Mouse (Mus musculus) small intestine, adult 2 months (tissue): ENCODE measurements at regions not wholly inside any gene's neighbourhood (a gene's known extent, or its start where the extent isn't known, plus 50 kb on each side); places are given as distances from the start of the nearest gene placed in this dataset.
"Not testable (repeated sequence)": the region's sequence is repeated elsewhere in the genome, so short reads cannot be mapped to it uniquely, and the experiment has no call there.

Experiments used
- H3K27ac ChIP-seq: fragments of 200-500 bp; 2 replicates; pipeline ENCODE4 v1.5.1; 2012; ENCODE audit warnings: low read depth, low read length, control low read depth, inconsistent platforms; ENCODE audit not compliant: insufficient read depth
- H3K27me3 ChIP-seq: fragments of 200-500 bp; 2 replicates; pipeline ENCODE4 v1.6.1; 2012; ENCODE audit warnings: mild to moderate bottlenecking, moderate library complexity, low read length, inconsistent platforms; ENCODE audit not compliant: control insufficient read depth, insufficient read depth
- H3K36me3 ChIP-seq: fragments of 200-500 bp; 2 replicates; pipeline ENCODE4 v1.6.1; 2012; ENCODE audit warnings: mild to moderate bottlenecking, low read length, control low read depth, inconsistent platforms; ENCODE audit not compliant: control insufficient read depth, insufficient read depth
- H3K4me1 ChIP-seq: fragments of 200-500 bp; 2 replicates; pipeline ENCODE4 v1.6.1; 2012; ENCODE audit warnings: low read length, inconsistent platforms, mixed read lengths; ENCODE audit not compliant: control insufficient read depth, insufficient read depth, insufficient read length
- H3K4me3 ChIP-seq: fragments of 200-500 bp; 2 replicates; pipeline ENCODE4 v1.5.1; 2012; ENCODE audit warnings: low read depth, mild to moderate bottlenecking, control low read depth, inconsistent platforms, low read length, moderate library complexity
- CTCF ChIP-seq: fragments of 200-500 bp; IDR thresholded peaks from 2 replicates; pipeline ENCODE4 v1.5.1; 2012; ENCODE audit warnings: low read depth, mild to moderate bottlenecking, control low read depth, inconsistent platforms, low read length, moderate library complexity, mixed read lengths; ENCODE audit not compliant: insufficient replicate concordance, insufficient read length; ENCODE audit errors: extremely low read depth
- POLR2A ChIP-seq: fragments of 200-500 bp; IDR thresholded peaks from 2 replicates; pipeline ENCODE4 v1.6.1; 2012; ENCODE audit warnings: low read depth, mild to moderate bottlenecking, control low read depth, inconsistent platforms, low read length, moderate library complexity
- WGBS: fragments of 180-500 bp; shearing (Covaris S2); methylation state at CpG from one replicate; pipeline ENCODE4 v1.1.7; 2018; 5-methylcytosine and 5-hydroxymethylcytosine counted together

DNA sequence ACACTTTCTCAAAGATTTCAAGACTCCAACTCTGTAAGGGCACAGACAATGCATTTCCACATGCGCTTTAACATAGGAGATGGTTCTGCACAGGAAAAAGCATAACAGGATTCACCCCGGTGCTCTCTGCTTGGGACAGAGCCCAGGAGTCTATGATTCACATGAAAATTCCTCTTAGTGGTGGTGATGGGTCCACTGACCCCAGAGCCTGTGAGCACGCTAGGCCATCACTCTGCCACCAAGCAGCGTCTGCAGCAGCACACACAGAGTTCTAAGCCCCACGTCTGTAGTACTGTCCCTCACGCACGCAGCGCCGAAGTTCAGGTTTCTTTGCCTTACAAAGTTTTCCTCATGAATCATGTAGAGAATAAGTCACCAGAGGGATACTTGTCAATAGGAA is 55.6 kb upstream of the Tmem17 start:
- H3K4me3 ChIP-seq: no peak overlapping the region
- H3K27ac ChIP-seq: no peak overlapping the region
- 95% methylated on average over 9 of the region's 9 CpGs for WGBS
- TF ChIP-seq CTCF (no peak), POLR2A (no peak)
- H3K27me3 ChIP-seq: no peaks in the 10 kb centered on the region
- peaks cover 9% of the 10 kb centered on the region; the same call in 1 of the 2 replicates for H3K4me1 ChIP-seq
- H3K36me3 ChIP-seq: no peaks in the 10 kb centered on the region

DNA sequence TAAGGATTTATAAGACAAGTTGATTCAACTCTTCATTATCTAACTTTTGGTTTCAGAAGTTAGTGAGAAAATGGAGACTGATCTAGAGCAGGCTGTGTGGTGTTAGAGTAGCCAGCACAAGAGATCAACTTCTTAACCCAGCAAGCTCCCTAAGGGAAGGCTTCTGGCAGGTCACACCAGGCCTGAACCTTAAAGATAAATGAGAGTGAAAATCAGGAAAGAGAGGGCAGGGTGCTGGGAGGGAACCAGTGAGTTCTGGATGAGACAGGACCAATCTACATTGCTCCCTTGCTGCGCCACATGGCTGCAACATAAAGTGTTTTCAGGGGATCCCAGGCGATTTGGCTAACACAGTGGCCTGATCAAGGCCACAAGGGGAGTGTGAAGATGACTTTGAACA is 54.7 kb upstream of the Tmem17 start:
- 93% methylated on average over 2 of the region's 2 CpGs for WGBS
- H3K27ac ChIP-seq: no peak overlapping the region
- no peaks in the 10 kb centered on the region for H3K36me3 ChIP-seq
- H3K4me1 ChIP-seq: peaks cover 6% of the 10 kb centered on the region; the same call in 1 of the 2 replicates
- TF ChIP-seq POLR2A (no peak), CTCF (no peak)
- no peaks in the 10 kb centered on the region for H3K27me3 ChIP-seq
- no peak overlapping the region for H3K4me3 ChIP-seq

DNA sequence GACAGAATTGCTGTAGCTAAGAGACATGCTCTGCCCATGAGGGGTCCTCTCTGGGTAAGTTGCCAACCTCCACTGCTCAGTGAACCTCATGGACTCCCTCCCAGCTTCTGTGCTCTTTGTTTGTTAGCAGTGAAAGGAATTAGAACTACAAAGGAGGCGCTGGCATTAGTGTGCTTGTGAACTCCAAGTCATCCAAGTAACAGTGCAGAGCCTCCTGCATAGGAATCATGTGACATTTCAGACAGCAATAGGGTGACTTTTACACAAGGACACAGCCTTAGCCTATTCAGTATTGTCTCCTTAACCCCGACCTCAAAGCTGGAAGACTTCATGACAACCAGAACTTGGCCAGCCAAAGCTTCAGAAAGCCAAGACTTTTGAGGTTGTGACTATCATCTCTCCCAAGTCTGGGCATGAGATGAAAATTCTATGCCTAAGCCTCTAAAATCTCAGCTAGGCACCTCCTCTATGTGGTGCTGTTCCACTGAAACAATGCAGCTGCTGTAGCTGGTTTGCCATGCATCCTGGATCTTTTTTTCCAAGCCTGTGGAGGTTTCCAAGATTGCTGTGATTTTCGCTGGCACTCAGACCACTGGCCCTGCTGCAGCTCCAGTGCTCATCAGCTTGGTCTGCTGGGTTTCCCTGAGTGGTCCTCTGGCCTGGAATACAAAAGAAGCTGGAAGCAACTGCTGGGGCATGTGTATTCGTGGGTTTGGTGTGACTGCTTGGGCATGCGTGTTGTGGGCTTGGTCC is 52.8 kb upstream of the Tmem17 start:
- no peaks in the 10 kb centered on the region for H3K36me3 ChIP-seq
- TF ChIP-seq CTCF: no peak
- TF ChIP-seq POLR2A: no peak
- 84% methylated on average over 5 of the region's 5 CpGs for WGBS
- no peak overlapping the region for H3K4me3 ChIP-seq
- no peaks in the 10 kb centered on the region for H3K27me3 ChIP-seq
- H3K27ac ChIP-seq: no peak overlapping the region
- H3K4me1 ChIP-seq: no peaks in the 10 kb centered on the region

DNA sequence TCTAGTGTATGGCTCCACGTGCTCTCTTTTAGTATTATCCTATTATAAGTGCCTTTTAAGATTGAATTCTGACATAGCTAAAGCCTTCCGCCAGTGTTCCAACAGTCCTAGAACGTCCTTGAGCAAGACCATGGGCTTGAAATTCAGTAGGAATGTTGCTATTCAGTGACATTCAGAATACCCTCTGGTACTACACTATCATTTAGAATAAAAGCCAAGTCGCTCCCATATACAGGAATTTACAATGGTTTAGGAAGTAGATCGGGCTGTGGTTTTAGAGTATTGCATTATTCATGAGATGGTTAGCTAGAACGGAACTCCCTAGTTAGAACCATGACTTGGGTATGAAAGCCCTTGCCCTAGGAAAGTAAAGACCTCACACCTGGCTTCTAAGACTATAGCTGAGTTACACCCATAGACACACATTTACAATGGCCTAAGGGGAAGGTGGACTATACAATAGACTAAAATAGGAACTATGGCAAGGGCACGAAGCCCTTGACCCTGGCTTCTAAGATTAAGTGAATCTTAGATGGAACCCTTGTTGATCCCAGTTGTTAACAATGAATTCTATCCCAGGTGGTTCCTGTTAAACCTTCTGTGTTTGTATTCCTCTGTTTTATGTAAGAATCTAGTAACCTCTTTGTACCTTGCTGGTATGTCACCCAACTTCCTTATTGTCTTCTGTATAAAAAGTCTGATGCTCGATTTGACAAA is 50.7 kb upstream of the Tmem17 start:
- not testable (repeated sequence) for H3K36me3 ChIP-seq, H3K4me1 ChIP-seq, H3K27ac ChIP-seq, H3K27me3 ChIP-seq, H3K4me3 ChIP-seq
- 89% methylated on average over 8 of the region's 8 CpGs for WGBS
